Mouse (Mus musculus): Measurements from ENCODE around the gene Dtx3. TPM values are rescaled to one million over a fixed set of nuclear protein-coding genes. Genes with fewer than 3 reads are reported as not detected.

Gene Dtx3
- polyA plus RNA-seq, 1 experiment, result 49.8 TPM

- H3K36me3 ChIP-seq (ENCODE audit: control insufficient read depth, insufficient read depth, low read length, poor library complexity, severe bottlenecking), result no peaks in the 10 kb centered on the region
- no peak for TF ChIP-seq EP300 (IDR thresholded peaks at IDR 0.05; ENCODE audit: insufficient read depth, low read depth, low read length)
- no peak for TF ChIP-seq CTCF (IDR thresholded peaks at IDR 0.05; ENCODE audit: low read depth, low read length)
- TF ChIP-seq POLR2A (IDR thresholded peaks at IDR 0.05; ENCODE audit: insufficient read depth, low read length), result no peak
- no peaks in the 10 kb centered on the region for H3K27me3 ChIP-seq (ENCODE audit: control insufficient read depth, insufficient read depth, low read length, poor library complexity, severe bottlenecking)
- peaks cover 4% of the 10 kb centered on the region for H3K4me1 ChIP-seq (ENCODE audit: control insufficient read depth, insufficient read depth, low read length)
- no peak overlapping the region for H3K9ac ChIP-seq (ENCODE audit: low read depth, poor library complexity, severe bottlenecking)
- H3K4me3 ChIP-seq (ENCODE audit: low read depth, low read length), result no peak overlapping the region
- no peak overlapping the region for H3K27ac ChIP-seq (ENCODE audit: insufficient read depth, low read length)
- no peaks in the 10 kb centered on the region for H3K9me3 ChIP-seq (replicated peaks; ENCODE audit: control insufficient read depth, insufficient read depth, low read length, poor library complexity, severe bottlenecking)
Measured at GRCm38 (mm10) chr10:127160081-127160480, 35.4 kb downstream of the Dtx3 start.

GRCm38 (mm10) chr10:127158471-127158870, 37.1 kb downstream of the Dtx3 start:
- Histone ChIP-seq H3K9ac (ENCODE audit: low read depth, poor library complexity, severe bottlenecking) (no peak overlapping the region), H3K4me3 (ENCODE audit: low read depth, low read length) (no peak overlapping the region), H3K27me3 (ENCODE audit: control insufficient read depth, insufficient read depth, low read length, poor library complexity, severe bottlenecking) (no peaks in the 10 kb centered on the region), H3K36me3 (ENCODE audit: control insufficient read depth, insufficient read depth, low read length, poor library complexity, severe bottlenecking) (no peaks in the 10 kb centered on the region), H3K27ac (ENCODE audit: insufficient read depth, low read length) (no peak overlapping the region), H3K9me3 (replicated peaks; ENCODE audit: control insufficient read depth, insufficient read depth, low read length, poor library complexity, severe bottlenecking) (no peaks in the 10 kb centered on the region), H3K4me1 (ENCODE audit: control insufficient read depth, insufficient read depth, low read length) (peaks cover 4% of the 10 kb centered on the region)
- no peak for TF ChIP-seq POLR2A (IDR thresholded peaks at IDR 0.05; ENCODE audit: insufficient read depth, low read length)
- TF ChIP-seq CTCF (IDR thresholded peaks at IDR 0.05; ENCODE audit: low read depth, low read length), result no peak
- TF ChIP-seq EP300 (IDR thresholded peaks at IDR 0.05; ENCODE audit: insufficient read depth, low read depth, low read length), result no peak

- TF ChIP-seq EP300 (IDR thresholded peaks at IDR 0.05; ENCODE audit: insufficient read depth, low read depth, low read length) (no peak), POLR2A (IDR thresholded peaks at IDR 0.05; ENCODE audit: insufficient read depth, low read length) (no peak), CTCF (IDR thresholded peaks at IDR 0.05; ENCODE audit: low read depth, low read length) (no peak)
- no peak overlapping the region for H3K27ac ChIP-seq (ENCODE audit: insufficient read depth, low read length)
- no peak overlapping the region for H3K4me3 ChIP-seq (ENCODE audit: low read depth, low read length)
- H3K4me1 ChIP-seq (ENCODE audit: control insufficient read depth, insufficient read depth, low read length), result no peaks in the 10 kb centered on the region
- H3K27me3 ChIP-seq (ENCODE audit: control insufficient read depth, insufficient read depth, low read length, poor library complexity, severe bottlenecking), result no peaks in the 10 kb centered on the region
- 0 out of 2 replicates have a peak, but pooled peaks cover 7% of the 10 kb centered on the region for H3K9me3 ChIP-seq (replicated peaks; ENCODE audit: control insufficient read depth, insufficient read depth, low read length, poor library complexity, severe bottlenecking)
- no peaks in the 10 kb centered on the region for H3K36me3 ChIP-seq (ENCODE audit: control insufficient read depth, insufficient read depth, low read length, poor library complexity, severe bottlenecking)
- no peak overlapping the region for H3K9ac ChIP-seq (ENCODE audit: low read depth, poor library complexity, severe bottlenecking)
Measured at GRCm38 (mm10) chr10:127156511-127156910, 39.0 kb downstream of the Dtx3 start.

- H3K9ac ChIP-seq (ENCODE audit: low read depth, poor library complexity, severe bottlenecking), result no peak overlapping the region
- no peaks in the 10 kb centered on the region for H3K36me3 ChIP-seq (ENCODE audit: control insufficient read depth, insufficient read depth, low read length, poor library complexity, severe bottlenecking)
- TF ChIP-seq CTCF (IDR thresholded peaks at IDR 0.05; ENCODE audit: low read depth, low read length) (no peak), POLR2A (IDR thresholded peaks at IDR 0.05; ENCODE audit: insufficient read depth, low read length) (no peak), EP300 (IDR thresholded peaks at IDR 0.05; ENCODE audit: insufficient read depth, low read depth, low read length) (no peak)
- H3K4me1 ChIP-seq (ENCODE audit: control insufficient read depth, insufficient read depth, low read length), result no peaks in the 10 kb centered on the region
- H3K9me3 ChIP-seq (replicated peaks; ENCODE audit: control insufficient read depth, insufficient read depth, low read length, poor library complexity, severe bottlenecking), result 0 out of 2 replicates have a peak, but pooled peaks cover 7% of the 10 kb centered on the region
- no peak overlapping the region for H3K4me3 ChIP-seq (ENCODE audit: low read depth, low read length)
- no peaks in the 10 kb centered on the region for H3K27me3 ChIP-seq (ENCODE audit: control insufficient read depth, insufficient read depth, low read length, poor library complexity, severe bottlenecking)
- H3K27ac ChIP-seq (ENCODE audit: insufficient read depth, low read length), result no peak overlapping the region
Measured at GRCm38 (mm10) chr10:127156089-127156488, 39.4 kb downstream of the Dtx3 start.

GRCm38 (mm10) chr10:127154652-127155051, 40.9 kb downstream of the Dtx3 start:
- no peak for TF ChIP-seq EP300 (IDR thresholded peaks at IDR 0.05; ENCODE audit: insufficient read depth, low read depth, low read length)
- H3K27me3 ChIP-seq (ENCODE audit: control insufficient read depth, insufficient read depth, low read length, poor library complexity, severe bottlenecking), result no peaks in the 10 kb centered on the region
- 0 out of 2 replicates have a peak, but pooled peaks cover 7% of the 10 kb centered on the region for H3K9me3 ChIP-seq (replicated peaks; ENCODE audit: control insufficient read depth, insufficient read depth, low read length, poor library complexity, severe bottlenecking)
- H3K4me1 ChIP-seq (ENCODE audit: control insufficient read depth, insufficient read depth, low read length), result no peaks in the 10 kb centered on the region
- no peak overlapping the region for H3K27ac ChIP-seq (ENCODE audit: insufficient read depth, low read length)
- no peak overlapping the region for H3K4me3 ChIP-seq (ENCODE audit: low read depth, low read length)
- H3K36me3 ChIP-seq (ENCODE audit: control insufficient read depth, insufficient read depth, low read length, poor library complexity, severe bottlenecking), result no peaks in the 10 kb centered on the region
- no peak overlapping the region for H3K9ac ChIP-seq (ENCODE audit: low read depth, poor library complexity, severe bottlenecking)

GRCm38 (mm10) chr10:127154241-127154640, 41.3 kb downstream of the Dtx3 start:
- H3K4me1 ChIP-seq (ENCODE audit: control insufficient read depth, insufficient read depth, low read length), result no peaks in the 10 kb centered on the region
- no peak overlapping the region for H3K9ac ChIP-seq (ENCODE audit: low read depth, poor library complexity, severe bottlenecking)
- TF ChIP-seq CTCF (IDR thresholded peaks at IDR 0.05; ENCODE audit: low read depth, low read length) (no peak), POLR2A (IDR thresholded peaks at IDR 0.05; ENCODE audit: insufficient read depth, low read length) (no peak), EP300 (IDR thresholded peaks at IDR 0.05; ENCODE audit: insufficient read depth, low read depth, low read length) (no peak)
- H3K27me3 ChIP-seq (ENCODE audit: control insufficient read depth, insufficient read depth, low read length, poor library complexity, severe bottlenecking), result no peaks in the 10 kb centered on the region
- no peak overlapping the region for H3K4me3 ChIP-seq (ENCODE audit: low read depth, low read length)
- 0 out of 2 replicates have a peak, but pooled peaks cover 7% of the 10 kb centered on the region for H3K9me3 ChIP-seq (replicated peaks; ENCODE audit: control insufficient read depth, insufficient read depth, low read length, poor library complexity, severe bottlenecking)
- H3K27ac ChIP-seq (ENCODE audit: insufficient read depth, low read length), result no peak overlapping the region
- no peaks in the 10 kb centered on the region for H3K36me3 ChIP-seq (ENCODE audit: control insufficient read depth, insufficient read depth, low read length, poor library complexity, severe bottlenecking)
